Mouse (Mus musculus): ENCODE results near the gene Usp39.

- no peak for TF ChIP-seq CTCF (conservative IDR thresholded peaks at IDR 0.05; ENCODE audit: low read length)
- TF ChIP-seq POU5F1 (IDR thresholded peaks at IDR 0.05; ENCODE audit: borderline replicate concordance, low read length): no peak
Observed at GRCm38 (mm10) chr6:72370091-72370490, 25.1 kb upstream of the Usp39 start.

Data from E14TG2a.4 (cell line).